Mouse (Mus musculus): Measurements from ENCODE around the gene Acot13.

The Acot13 gene

DNA sequence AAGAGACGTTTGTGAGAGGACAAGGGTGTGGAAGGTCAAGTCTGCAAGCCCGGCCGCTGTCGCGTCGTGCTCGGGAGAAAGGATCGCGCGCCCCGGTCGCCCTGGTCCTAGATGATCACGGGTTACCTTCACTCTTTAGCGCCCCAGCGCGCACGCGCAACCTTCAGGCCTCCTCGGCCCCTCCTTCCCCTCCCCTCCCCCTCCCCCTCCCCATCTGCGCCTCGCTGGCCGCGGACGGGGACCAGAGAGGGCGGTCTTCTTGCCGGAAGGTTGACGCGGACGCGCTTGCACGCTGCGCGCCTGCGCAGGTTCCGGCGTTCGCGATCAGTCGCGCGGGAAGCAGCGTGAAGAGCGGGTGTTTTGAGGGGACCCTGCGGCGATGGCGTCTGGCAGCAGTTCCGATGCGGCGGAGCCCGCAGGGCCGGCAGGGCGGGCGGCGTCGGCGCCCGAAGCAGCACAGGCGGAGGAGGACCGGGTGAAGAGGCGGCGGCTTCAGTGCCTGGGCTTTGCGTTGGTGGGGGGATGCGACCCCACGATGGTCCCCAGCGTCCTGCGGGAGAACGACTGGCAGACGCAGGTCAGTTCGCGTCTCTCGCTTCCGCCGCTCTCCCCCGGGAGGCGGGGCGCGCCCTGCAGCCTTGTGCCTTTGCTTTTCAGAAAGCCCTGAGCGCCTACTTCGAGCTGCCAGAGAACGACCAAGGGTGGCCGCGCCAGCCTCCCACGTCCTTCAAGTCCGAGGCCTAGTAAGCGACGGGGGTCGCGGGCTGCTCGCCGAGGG, at the start of gene Acot13, which contains the start of gene Tdp2:
Acot13 (minus strand) TSS at position 188 of the 778 bp plus-strand sequence.
Tdp2 (plus strand) TSS at position 327 of the 778 bp plus-strand sequence.
- peak; percentile 98 for DNase-seq (ENCODE audit: low read depth, low spot score)

DNA sequence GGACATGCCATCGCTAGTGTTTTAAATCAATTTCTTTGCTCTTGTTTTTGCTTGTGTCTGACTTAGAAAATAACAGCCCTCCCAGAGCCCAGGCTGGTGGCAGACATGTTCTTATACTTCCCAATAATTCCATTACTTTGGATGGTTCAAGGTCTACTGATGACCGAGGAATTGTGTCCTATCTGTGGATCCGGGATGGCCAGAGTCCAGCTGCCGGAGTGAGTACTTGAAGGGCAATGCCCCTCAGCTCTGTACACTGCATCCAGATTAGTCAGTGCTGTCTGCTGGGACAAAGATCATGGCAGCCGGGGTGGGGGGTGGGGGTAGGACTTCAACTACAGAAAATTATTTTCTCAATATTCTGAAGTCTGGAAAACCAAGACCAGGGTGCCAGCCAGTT, 49.4 kb upstream of the Acot13 start:
- DNase-seq (ENCODE audit: low read depth, low spot score) = no peak

DNA sequence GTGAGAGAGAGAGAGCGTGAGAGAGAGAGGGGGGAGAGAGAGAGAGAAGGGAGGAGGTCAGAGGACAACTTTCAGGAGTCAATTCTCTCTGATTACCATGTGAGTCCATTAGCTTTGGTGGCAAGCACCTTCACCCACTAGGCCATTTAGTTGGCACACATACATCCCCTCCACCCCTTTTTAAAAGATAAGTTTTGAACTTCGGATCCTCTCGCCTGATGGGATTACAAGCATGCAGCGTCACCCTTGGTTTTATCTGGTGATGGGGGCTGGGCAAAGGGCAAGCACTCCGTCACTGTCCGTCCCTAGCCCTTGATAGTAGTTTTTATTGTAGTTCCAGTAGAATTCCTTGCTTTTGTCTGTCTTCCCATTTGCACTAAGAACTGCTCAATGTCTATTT, 48.9 kb upstream of the Acot13 start:
- DNase-seq (ENCODE audit: low read depth, low spot score) = no peak

DNA sequence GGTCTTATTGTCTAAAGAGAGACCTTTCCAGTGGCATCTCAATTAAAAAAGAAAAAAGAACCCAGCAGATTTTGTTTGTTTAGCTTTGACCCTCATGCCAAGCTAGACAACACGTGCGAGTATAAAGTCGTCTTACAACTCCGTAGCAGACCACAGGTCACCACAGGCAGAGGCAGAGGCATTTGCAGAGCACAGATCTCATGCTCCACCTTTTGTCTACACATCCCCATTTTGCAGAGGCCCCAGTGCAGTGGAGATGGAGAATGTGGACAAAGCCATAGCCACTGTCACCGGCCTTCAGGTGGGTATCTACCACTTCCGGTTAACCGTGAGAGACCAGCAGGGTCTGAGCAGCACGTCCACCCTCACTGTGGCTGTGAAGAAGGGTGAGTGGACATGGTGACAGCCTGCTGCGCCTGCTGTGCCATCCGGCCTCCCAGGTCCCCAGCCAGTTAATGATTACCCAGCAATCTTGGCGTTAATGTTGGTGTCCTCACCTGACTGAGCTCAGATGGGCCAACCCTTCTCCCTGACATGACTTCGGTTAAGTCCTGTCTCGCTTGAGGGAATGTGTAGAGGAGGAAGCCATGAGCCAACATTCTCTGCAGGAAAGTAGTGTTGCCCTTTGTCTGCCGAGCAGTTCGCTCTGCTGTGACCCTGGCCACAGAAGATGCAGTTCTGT, 48.2 kb upstream of the Acot13 start:
- no peak for DNase-seq (ENCODE audit: low read depth, low spot score)

DNA sequence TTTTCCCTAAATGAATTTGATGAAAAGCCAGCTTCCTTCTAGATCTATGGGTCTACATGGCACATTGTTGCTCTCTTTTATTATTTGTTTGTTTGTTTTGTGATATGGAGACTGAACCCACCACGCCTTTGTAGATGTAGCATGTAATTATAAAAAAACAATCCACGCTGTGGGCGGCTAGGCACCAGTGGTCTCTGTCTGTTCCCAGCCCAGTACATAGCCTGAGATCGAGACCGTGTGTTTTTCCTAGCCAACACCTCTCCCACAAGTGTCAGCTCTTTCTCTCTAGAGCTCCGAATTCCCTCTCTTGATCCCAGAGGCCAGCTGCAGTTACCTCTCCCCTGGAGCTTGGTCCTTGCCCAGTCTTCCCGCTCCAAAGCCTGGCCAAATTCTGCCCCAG, 36.9 kb upstream of the Acot13 start:
- DNase-seq (ENCODE audit: low read depth, low spot score) = no peak

DNA sequence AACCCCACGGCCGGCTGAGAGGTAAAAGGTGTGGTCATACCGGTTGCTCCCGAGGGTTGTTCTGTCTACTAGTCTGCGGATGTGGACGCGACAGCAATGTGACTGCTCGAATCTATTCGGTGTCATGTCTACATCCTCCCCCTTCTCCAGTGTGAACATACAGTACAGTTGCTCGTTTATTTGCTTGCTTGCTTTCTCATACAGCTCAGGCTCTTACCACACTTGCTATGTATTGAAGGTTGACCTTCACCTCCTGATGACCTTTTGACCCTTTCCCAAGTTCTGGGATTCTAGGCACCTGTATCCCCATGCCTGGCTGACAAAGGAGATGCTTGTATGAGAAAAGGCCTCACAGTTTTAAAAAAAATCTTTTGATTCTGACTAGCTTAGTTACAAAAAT, 36.4 kb upstream of the Acot13 start:
- peak; percentile 46 for DNase-seq (ENCODE audit: low read depth, low spot score)

DNA sequence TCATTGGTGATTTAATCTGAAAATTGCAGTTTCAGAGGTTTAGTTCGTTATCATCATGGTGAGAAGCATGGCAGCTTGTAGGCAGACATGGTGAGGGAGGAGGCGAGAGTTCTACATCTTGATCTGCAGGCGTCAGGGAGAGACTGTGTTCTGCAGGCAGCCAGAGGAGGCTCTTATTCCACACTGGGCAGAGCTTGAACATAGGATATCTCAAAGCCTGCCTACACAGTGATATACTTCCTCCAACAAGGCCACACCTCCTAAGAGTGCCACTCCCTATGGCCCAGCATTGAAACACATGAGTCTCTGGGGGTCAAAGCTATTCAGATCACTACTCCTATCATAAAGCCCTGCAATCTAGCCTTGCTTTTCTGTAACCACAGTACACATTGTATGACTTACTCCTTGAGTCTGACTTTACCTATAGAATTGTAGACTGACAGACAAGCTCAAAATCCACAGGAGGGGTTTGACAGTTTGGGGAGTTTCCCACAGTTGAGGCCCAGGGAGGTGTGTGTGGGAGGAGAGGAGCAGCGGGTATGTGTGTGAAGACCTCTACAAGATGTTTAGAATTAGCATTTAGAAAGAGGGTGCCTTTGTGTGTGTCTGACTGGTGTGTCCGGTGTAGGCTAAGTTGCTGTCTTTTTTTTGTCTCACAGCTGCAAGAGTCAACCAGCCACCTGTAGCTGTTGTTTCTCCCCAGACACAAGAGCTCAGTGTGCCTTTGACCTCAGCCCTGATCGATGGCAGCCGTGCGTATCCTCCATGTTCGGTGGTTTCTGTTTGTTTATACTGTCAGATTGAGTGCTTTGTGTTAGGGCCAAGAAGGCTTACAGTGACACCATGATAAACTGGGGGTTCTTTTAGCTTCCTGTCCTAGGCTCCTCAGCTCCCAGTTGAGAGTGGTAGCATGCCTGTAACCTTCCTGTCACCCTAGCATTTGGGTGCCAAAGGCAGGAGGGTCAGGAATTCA, 35.4 kb upstream of the Acot13 start:
- no peak for DNase-seq (ENCODE audit: low read depth, low spot score)

DNA sequence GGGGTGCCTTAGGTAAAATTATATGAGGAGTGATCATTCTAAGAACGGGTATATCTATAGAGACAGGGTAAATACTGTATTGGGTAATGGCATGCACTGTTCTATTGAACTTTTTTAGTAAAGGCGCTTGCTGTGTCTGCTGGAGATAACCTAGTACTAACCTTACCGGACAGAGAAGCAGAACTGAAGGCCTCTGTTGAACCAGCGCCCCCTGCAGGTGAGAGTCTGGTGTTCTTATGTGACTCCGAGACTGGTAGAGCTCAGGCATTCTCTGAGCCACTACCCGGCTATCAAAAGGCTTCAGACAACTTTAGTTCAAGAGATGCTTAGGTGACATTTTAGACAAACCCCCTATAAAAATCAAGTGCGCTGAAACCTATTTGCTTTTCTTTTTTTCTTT, 31.2 kb upstream of the Acot13 start:
- DNase-seq (ENCODE audit: low read depth, low spot score) = peak; percentile 80

DNA sequence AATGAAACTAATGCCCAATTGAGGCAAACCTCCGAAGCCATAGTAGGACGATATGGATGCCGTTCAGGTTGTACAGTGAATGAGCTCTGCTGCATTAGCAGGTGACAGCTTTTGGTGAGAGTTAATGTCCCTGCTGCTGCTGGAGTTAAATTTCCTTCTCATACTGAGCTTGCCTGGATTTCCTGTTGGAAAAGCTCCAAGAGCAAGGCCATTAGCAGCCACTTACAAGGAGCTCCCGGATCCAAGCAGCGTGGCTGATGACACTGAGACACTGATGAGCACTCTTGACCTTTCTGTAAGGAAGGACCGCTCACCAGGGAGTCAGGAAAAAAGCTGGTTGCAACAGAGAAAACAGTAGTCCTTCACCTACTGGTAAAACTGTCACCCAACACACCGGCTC, 30.7 kb upstream of the Acot13 start:
- DNase-seq (ENCODE audit: low read depth, low spot score) = no peak

DNA sequence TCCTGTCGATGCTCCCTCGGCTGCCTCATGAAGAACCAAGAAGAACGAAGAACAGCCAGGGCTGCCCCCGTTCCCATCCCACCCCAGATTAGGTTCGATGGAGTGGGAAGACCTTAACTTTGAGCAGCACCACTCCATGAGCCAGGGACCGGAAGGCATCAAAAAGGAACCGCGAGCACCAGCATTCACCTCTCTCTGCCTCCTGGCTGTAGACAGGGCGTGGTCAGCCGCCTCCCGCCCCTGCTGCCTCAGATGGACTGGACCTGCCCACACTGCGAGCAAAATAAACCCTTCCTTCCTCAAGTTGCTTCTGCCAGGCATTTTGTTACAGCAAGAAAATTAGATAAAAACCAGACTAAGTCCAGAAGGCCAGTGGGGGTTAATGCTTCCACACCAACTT, 29.7 kb upstream of the Acot13 start:
- DNase-seq (ENCODE audit: low read depth, low spot score) = peak; percentile 29

DNA sequence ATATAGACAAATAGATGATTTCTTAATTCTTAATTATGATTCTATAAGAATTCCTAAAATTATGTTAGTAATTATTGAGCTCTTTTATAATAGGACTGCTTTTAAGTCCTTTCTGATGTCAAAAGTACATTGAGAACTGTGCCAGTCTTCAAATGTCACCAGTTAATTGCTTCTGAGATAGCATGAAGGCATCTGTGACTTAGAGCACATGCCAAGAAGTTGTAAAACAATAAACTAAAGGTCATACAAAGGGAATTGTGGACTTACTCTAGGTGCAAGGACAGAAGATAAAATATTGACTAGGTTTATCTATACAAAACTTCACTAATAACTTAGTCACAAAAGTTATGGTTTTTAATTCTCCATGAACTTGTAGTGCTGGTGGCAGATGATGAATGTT, 27.8 kb upstream of the Acot13 start:
- DNase-seq (ENCODE audit: low read depth, low spot score) = no peak

DNA sequence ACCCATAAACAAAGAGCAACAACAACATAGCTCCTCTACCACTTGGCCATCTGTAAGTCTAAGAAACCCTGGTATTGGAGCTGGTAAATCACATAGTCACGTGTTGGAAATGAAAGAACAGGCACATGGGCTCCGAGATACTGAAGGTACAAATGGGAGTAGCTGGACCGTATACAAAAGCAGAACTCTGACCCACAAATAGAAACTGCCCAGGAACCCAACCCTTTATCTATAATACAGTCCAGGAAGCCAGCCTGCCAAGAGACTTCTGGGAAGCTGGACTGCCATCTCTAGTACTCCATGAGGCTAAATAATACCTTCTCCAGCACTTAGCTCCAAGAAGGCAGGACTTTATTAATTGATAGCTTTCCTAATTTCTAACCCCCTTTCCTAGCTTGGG, 21.2 kb upstream of the Acot13 start:
- DNase-seq (ENCODE audit: low read depth, low spot score) = no peak

DNA sequence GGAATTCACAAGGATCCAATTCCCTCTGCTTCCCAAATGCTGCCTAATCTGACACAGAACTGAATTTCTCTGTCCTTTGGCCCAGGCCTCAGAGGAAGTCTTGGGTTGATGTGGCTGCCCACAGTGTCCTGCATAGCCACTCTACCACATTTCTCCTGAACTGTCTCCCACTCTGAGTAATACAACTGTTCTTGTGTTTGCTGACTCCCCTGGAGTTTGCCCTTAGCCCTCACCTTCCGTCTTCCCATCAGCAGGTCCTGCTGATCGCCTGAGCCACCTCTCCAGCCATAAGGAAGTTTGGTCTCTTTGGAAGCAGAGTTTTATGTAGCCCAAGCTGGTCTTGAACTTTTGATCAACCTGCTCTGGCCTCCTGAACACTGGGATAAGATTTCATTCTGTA, 20.6 kb upstream of the Acot13 start:
- no peak for DNase-seq (ENCODE audit: low read depth, low spot score)

DNA sequence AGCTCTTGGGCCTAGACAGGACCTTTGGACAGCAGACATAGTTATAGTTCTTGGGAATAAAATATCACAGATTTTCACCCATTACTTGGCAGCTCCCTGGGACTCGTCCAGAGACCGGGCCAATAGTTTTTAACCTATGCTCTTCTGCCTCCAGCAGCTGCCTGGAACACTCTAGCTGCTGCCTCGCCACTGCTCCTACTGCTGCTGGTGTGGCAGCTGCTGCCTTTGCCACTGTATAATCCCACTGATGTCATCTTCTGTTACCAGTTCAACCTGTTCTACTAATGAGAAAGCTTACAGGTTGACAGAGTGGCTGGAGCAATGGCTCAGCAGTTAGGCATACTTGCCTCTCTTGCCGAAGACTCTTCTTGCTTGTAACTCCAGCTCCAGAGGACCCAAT, 18.0 kb upstream of the Acot13 start:
- no peak for DNase-seq (ENCODE audit: low read depth, low spot score)

DNA sequence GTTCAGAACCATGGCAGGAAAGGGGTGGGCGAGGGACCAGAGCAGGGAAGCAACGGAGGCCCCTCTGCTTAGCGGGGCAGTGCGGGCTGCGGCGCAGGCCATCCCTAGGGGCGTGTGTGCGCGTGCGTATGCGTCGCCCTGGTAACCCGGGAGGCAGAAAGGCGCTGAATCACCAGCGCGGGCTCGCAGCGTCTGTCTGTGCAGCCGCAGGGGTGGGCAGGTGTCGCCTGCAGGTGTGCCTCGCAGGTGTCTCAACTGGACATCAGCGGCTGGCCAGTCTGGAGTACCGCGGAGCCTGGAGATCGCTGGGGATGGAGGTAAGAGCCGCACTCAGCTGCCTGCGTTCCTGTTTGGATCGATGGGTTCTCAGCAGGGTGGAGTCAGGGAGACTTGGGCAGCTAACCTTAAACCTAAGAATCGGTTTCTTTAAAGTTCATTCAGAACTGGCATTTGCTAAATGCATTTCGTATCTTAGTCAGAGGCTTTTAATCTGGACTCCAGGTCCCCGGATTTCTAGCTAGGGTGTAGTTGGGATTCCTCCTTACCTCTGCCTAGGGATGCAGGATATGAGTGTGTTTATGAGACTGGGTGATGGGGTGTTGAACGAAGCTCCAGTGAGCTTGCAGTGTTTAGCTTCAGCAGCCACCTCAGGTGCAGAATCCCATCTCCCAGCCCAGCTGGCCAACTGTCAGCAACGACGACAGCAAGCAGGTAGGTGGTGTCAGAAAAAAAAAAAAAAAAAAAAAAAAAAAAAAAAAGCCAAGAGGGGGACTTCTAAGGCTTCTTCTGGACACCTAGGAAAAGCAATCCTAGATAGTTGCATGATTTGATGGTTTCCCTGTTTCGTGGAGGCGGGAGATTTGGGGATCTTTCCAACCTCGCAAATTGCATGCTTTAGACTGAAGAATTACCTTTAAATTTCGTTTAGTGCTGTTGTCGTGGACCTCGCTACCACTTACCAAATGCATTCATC, 13.9 kb upstream of the Acot13 start, which contains the start of gene D130043K22Rik:
D130043K22Rik (plus strand) TSS at position 153 of the 973 bp plus-strand sequence.
- DNase-seq (ENCODE audit: low read depth, low spot score) = peak; percentile 31

DNA sequence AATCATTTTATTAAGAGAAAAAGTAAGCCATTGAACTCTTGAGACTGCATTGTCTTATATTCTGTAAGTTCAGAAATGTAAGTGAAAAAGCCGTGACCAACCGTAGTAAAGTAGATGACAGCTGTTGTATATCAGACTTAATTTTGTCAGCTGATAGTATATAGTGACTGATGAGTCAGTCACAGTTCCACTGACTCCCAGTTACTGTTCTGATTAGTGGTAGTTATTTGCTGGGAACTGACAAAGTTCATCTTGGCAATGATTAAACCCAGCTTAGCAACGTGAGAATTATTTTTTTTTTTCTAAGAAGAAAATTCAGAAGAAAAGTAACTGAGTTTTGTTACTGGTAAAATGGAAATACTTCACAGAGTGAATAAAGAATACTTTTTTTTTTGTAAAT, 10.4 kb upstream of the Acot13 start:
- no peak for DNase-seq (ENCODE audit: low read depth, low spot score)

DNA sequence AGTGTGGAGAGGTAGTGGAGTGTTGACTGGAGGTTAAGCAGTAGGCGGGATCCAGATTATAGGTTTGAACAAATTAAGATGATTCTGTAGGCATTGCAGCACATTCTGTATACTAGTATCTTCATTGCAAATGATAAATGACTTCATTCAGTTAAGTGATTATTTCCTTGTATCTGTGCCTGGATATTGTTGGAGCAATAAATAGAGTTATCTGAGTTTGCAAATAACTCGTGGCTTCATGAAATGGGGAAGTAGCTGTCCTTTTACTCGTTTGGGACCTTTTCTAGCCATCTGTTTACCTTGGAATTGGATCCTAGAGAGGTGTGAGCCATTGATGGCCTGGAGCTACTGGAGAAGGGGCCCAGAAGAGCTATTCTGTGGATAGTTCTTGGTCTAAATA, 8.5 kb upstream of the Acot13 start:
- DNase-seq (ENCODE audit: low read depth, low spot score) = no peak

DNA sequence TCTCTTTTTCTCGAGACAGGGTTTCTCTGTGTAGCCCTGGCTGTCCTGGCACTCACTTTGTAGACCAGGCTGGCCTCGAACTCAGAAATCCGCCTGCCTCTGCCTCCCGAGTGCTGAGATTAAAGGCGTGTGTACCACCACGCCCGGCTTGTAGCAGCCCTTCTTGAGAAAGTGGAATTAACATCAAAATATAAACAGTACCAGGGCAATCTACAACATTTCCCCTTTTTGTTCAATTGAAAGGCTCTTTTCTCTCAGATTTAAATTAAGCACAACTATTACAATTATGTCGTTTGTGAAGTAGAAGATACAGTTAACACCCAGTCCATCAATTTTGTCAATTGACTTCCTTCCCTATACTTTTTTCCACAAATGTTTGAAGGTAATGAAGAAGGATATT, 6.4 kb upstream of the Acot13 start:
- DNase-seq (ENCODE audit: low read depth, low spot score) = peak; percentile 80

DNA sequence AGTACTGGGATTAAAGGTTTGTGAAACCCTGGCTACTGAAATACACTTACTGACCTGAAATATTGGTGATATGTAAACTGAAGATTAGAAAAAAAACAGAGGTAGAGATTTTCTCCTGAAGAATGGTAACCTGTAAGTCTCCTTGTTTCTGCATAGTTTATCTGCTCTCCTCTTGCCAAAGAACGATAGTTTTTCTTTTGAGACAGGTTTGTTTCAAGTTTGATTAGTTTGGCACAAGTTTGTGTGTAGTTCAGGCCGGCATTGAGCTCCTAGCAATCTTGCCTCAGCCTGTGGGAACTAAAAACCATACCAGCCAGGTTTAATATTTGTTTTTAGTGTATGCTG, 1.4 kb upstream of the Acot13 start:
- no peak for DNase-seq (ENCODE audit: low read depth, low spot score)

DNA sequence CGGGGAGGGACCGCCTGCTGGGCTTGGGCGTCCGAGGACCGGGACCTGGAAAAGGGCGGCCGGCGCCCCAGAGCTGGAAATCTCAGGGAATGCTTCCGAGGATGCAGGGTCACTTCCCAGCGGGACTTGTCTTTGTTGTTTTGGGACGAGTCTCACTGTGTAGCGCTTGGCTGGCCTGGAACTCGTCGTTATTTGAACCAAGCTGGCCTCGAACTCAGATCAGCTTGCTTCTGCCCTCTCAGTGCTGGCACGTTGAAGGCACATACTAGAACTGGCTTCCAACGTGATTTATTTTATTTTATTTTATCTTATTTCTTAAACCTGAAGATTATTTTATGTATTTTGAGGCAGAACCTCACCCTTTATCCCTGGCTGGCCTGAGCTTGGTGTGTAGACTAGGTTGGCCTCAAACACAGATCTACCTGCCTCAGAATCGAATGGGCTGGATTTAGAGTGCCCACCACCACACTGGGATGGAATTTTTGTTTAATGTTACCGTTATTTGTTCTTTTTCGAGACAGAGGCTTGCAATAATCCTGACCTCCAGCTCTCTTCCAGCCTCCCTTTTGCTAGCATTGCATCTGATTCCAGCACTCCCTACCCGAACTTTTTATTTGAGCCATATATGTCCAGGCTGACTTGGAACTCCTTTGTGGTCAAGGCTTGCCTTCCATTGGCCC, 931 bp upstream of the Acot13 start:
- DNase-seq (ENCODE audit: low read depth, low spot score) = peak; percentile 26
